Mouse (Mus musculus) CH12.LX (cell line): ENCODE data around the gene Lnx1. TPM values are rescaled to one million over a fixed set of nuclear protein-coding genes. Genes with fewer than 3 reads are reported as not detected.

ENCODE experiments used
- DNase-seq: peaks from one replicate; pipeline ENCODE4 v3.0.0-alpha.2; 2013; ENCODE audit errors: extremely low read depth
- H3K27ac ChIP-seq: 2 replicates; pipeline ENCODE4 v1.5.1; 2012; ENCODE audit warnings: low read depth, mild to moderate bottlenecking, control low read depth, moderate library complexity; ENCODE audit not compliant: insufficient read depth
- H3K27me3 ChIP-seq: replicated peaks from 2 replicates; pipeline ENCODE3; 2012; ENCODE audit warnings: inconsistent platforms
- H3K36me3 ChIP-seq, 2 experiments: replicated peaks in 1 of 2; 2 replicates each; pipeline versions ENCODE3 to v1.6.1; 2012; ENCODE audit warnings: inconsistent platforms in 1 of 2, low read length in 1 of 2, mild to moderate bottlenecking in 1 of 2, mixed read lengths in 1 of 2, moderate library complexity in 1 of 2; ENCODE audit not compliant: control insufficient read depth in 1 of 2, insufficient read depth in 1 of 2
- H3K4me1 ChIP-seq, 2 experiments: 2 replicates each; pipeline ENCODE4 v1.6.1; 2012; ENCODE audit warnings: inconsistent platforms in 1 of 2, moderate library complexity in 1 of 2; ENCODE audit not compliant: insufficient read depth in 2 of 2, control insufficient read depth in 1 of 2
- H3K4me2 ChIP-seq: 2 replicates; pipeline ENCODE4 v1.6.1; 2012; ENCODE audit warnings: low read depth, mild to moderate bottlenecking, control low read depth; ENCODE audit not compliant: poor library complexity, insufficient read depth, severe bottlenecking
- H3K4me3 ChIP-seq, 3 experiments: fragments of 150-350 bp in 1 of 3; sonication (generic) in 1 of 3; replicated peaks in 1 of 3; 2 replicates each; pipeline versions ENCODE3 to v1.5.1; 2011 to 2012; ENCODE audit warnings: low read depth in 2 of 3, low read length in 2 of 3, mild to moderate bottlenecking in 2 of 3, moderate library complexity in 2 of 3, control low read depth in 1 of 3, improper control_type of control experiment in 1 of 3, inconsistent platforms in 1 of 3, mixed read lengths in 1 of 3; ENCODE audit not compliant: poor library complexity in 1 of 3
- H3K79me2 ChIP-seq: replicated peaks from 2 replicates; pipeline ENCODE4 v1.6.1; 2012; ENCODE audit warnings: mild to moderate bottlenecking, moderate library complexity; ENCODE audit not compliant: control insufficient read depth, poor library complexity, insufficient read depth, severe bottlenecking; ENCODE audit errors: extremely low read depth
- H3K9ac ChIP-seq: 2 replicates; pipeline ENCODE4 v1.6.1; 2012; ENCODE audit warnings: low read depth, mild to moderate bottlenecking, control low read depth, moderate library complexity; ENCODE audit not compliant: insufficient read depth
- H3K9me3 ChIP-seq: replicated peaks from 2 replicates; pipeline ENCODE3; 2012; ENCODE audit warnings: low read length, inconsistent platforms, mixed read lengths
- BHLHE40 ChIP-seq: IDR thresholded peaks from 2 replicates; pipeline ENCODE4 v1.6.1; 2011; ENCODE audit warnings: mild to moderate bottlenecking, low read depth, low read length, improper control_type of control experiment
- CHD1 ChIP-seq: IDR thresholded peaks from 2 replicates; pipeline ENCODE4 v1.6.1; 2012; ENCODE audit warnings: low read depth, low read length, improper control_type of control experiment, inconsistent platforms
- CTCF ChIP-seq, 2 experiments: IDR thresholded peaks in 1 of 2; conservative IDR thresholded peaks in 1 of 2; 2 replicates each; pipeline ENCODE4 v1.5.1; 2011 to 2012; ENCODE audit warnings: low read depth in 2 of 2, low read length in 2 of 2, improper control_type of control experiment in 1 of 2, inconsistent platforms in 1 of 2, mild to moderate bottlenecking in 1 of 2, moderate library complexity in 1 of 2
- E2F4 ChIP-seq: IDR thresholded peaks from 2 replicates; pipeline ENCODE4 v1.6.1; 2011; ENCODE audit warnings: low read depth, low read length, improper control_type of control experiment; ENCODE audit not compliant: insufficient replicate concordance
- ELF1 ChIP-seq: IDR thresholded peaks from 2 replicates; pipeline ENCODE4 v1.6.1; 2014; ENCODE audit warnings: low read depth, mild to moderate bottlenecking, inconsistent platforms, low read length, improper control_type of control experiment
- EP300 ChIP-seq: IDR thresholded peaks from 2 replicates; pipeline ENCODE4 v1.6.1; 2011; ENCODE audit warnings: low read length, improper control_type of control experiment
- ETS1 ChIP-seq: conservative IDR thresholded peaks from 2 replicates; pipeline ENCODE4 v1.6.1; 2012; ENCODE audit warnings: low read depth, mild to moderate bottlenecking, inconsistent platforms, low read length, improper control_type of control experiment, moderate library complexity
- GABPA ChIP-seq: IDR thresholded peaks from 2 replicates; pipeline ENCODE4 v1.6.1; 2012; ENCODE audit warnings: low read depth, low read length, improper control_type of control experiment, inconsistent platforms; ENCODE audit not compliant: insufficient replicate concordance
- HCFC1 ChIP-seq: IDR thresholded peaks from 2 replicates; pipeline ENCODE4 v1.6.1; 2012; ENCODE audit warnings: low read depth, mild to moderate bottlenecking, inconsistent platforms, low read length, improper control_type of control experiment
- IRF4 ChIP-seq: IDR thresholded peaks from 2 replicates; pipeline ENCODE4 v1.6.1; 2014; ENCODE audit warnings: low read depth, mild to moderate bottlenecking, inconsistent platforms, low read length, improper control_type of control experiment
- JUN ChIP-seq: IDR thresholded peaks from 2 replicates; pipeline ENCODE4 v1.6.1; 2011; ENCODE audit warnings: low read depth, mild to moderate bottlenecking, low read length, improper control_type of control experiment, moderate library complexity; ENCODE audit not compliant: insufficient read depth
- JUND ChIP-seq: conservative IDR thresholded peaks from 2 replicates; pipeline ENCODE4 v1.6.1; 2011; ENCODE audit warnings: low read depth, low read length, improper control_type of control experiment
- MAFK ChIP-seq: IDR thresholded peaks from 2 replicates; pipeline ENCODE4 v1.6.1; 2011; ENCODE audit warnings: low read length, improper control_type of control experiment; ENCODE audit not compliant: insufficient replicate concordance
- MAX ChIP-seq: IDR thresholded peaks from 2 replicates; pipeline ENCODE4 v1.6.1; 2011; ENCODE audit warnings: low read length, improper control_type of control experiment
- MYC ChIP-seq: IDR thresholded peaks from 2 replicates; pipeline ENCODE4 v1.6.1; 2011; ENCODE audit warnings: low read depth, mild to moderate bottlenecking, improper control_type of control experiment, low read length
- NRF1 ChIP-seq: IDR thresholded peaks from 2 replicates; pipeline ENCODE4 v1.6.1; 2014; ENCODE audit warnings: low read depth, mild to moderate bottlenecking, inconsistent platforms, low read length, improper control_type of control experiment, moderate library complexity
- PAX5 ChIP-seq: IDR thresholded peaks from 2 replicates; pipeline ENCODE4 v1.6.1; 2012; ENCODE audit warnings: low read length, inconsistent platforms, mixed read lengths
- POLR2A ChIP-seq: IDR thresholded peaks from 2 replicates; pipeline ENCODE4 v1.6.1; 2011; ENCODE audit warnings: low read depth, mild to moderate bottlenecking, improper control_type of control experiment, low read length
- RCOR1 ChIP-seq: conservative IDR thresholded peaks from 2 replicates; pipeline ENCODE4 v1.6.1; 2012; ENCODE audit warnings: low read depth, mild to moderate bottlenecking, inconsistent platforms, low read length, improper control_type of control experiment
- SIN3A ChIP-seq: IDR thresholded peaks from 2 replicates; pipeline ENCODE4 v1.6.1; 2012; ENCODE audit warnings: low read length, improper control_type of control experiment, inconsistent platforms
- SMC3 ChIP-seq: IDR thresholded peaks from 2 replicates; pipeline ENCODE4 v1.6.1; 2011; ENCODE audit warnings: low read depth, low read length, improper control_type of control experiment
- TCF12 ChIP-seq: IDR thresholded peaks from 2 replicates; pipeline ENCODE4 v1.6.1; 2014; ENCODE audit warnings: low read depth, mild to moderate bottlenecking, inconsistent platforms, low read length, improper control_type of control experiment
- UBTF ChIP-seq: IDR thresholded peaks from 2 replicates; pipeline ENCODE4 v1.6.1; 2012; ENCODE audit warnings: low read depth, mild to moderate bottlenecking, inconsistent platforms, low read length, improper control_type of control experiment, moderate library complexity
- USF1 ChIP-seq: IDR thresholded peaks from 2 replicates; pipeline ENCODE4 v1.6.1; 2014; ENCODE audit warnings: low read depth, mild to moderate bottlenecking, inconsistent platforms, low read length, improper control_type of control experiment
- ZC3H11A ChIP-seq: IDR thresholded peaks from 2 replicates; pipeline ENCODE4 v1.6.1; 2012; ENCODE audit warnings: low read depth, mild to moderate bottlenecking, inconsistent platforms, low read length, improper control_type of control experiment
- ZKSCAN1 ChIP-seq: IDR thresholded peaks from 2 replicates; pipeline ENCODE4 v1.6.1; 2012; ENCODE audit warnings: low read depth, inconsistent platforms, low read length, improper control_type of control experiment, borderline replicate concordance
- dilution Hi-C: fragments of 300-500 bp; cut with MboI; formaldehyde crosslinking; loops from 2 replicates; pipeline ENCODE4 v1.14.3; 2020; ENCODE audit warnings: low sequenced_read_pairs; ENCODE audit not compliant: extremely low pct_unique_long_range_greater_than_20kb, extremely low pct_ligation_motif_present
- in situ Hi-C: fragments of 300-500 bp; cut with MboI; formaldehyde crosslinking; loops from 3 replicates; pipeline ENCODE4 v1.14.3; 2019; ENCODE audit warnings: low sequenced_read_pairs, low pct_ligation_motif_present, low pct_unique_long_range_greater_than_20kb, mixed read lengths
- polyA plus RNA-seq: library from polyadenylated mRNA; unstranded; fragments of >175 nt; gene quantifications from 2 replicates; pipeline ENCODE4 v1.2.1, GENCODE M21; 2012; ENCODE audit warnings: low read depth; ENCODE audit not compliant: insufficient read length
- total RNA-seq, 2 experiments: library from RNA; depleted of rRNA; stranded (reverse); fragments of 300-350 nt in 1 of 2; fragments of >200 nt in 1 of 2; gene quantifications; 2 replicates each; pipeline ENCODE4 v1.2.3; 2012 to 2014

The Lnx1 gene
- total and polyA plus RNA-seq, 3 experiments = 0.08 to 0.26 (median 0.16) TPM

DNA sequence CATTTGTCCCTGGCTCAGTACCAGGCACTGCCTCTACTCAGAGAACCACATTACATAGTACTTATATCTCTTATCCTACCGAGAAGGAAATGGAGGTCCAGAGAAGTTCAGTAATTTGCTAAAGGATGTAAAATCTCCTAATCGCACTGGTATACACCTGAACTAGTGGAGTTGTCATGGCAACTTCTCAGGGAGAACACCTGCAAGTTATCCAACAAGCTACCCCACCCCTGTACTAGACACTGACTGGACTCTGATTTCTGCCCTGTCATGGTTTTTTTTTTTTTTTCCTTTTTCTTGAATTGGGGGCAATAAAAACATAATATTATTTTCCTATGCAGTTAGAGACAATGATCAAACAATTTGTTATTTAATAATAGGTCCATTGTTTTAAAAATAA is 1.8 kb downstream of the Lnx1 start:
- Histone ChIP-seq H3K4me1 (peaks cover 2 to 17% of the 10 kb centered on the region in 2 experiments; a peak in 3 of 4 replicates), H3K9ac (no peak overlapping the region), H3K27ac (no peak overlapping the region), H3K27me3 (peaks cover 3% of the 10 kb centered on the region), H3K4me3 (no peak overlapping the region), H3K4me2 (no peak overlapping the region), H3K36me3 (no peaks in the 10 kb centered on the region), H3K9me3 (no peaks in the 10 kb centered on the region), H3K79me2 (no peaks in the 10 kb centered on the region)
- no peak for TF ChIP-seq EP300
- TF ChIP-seq MAX = no peak
- TF ChIP-seq SIN3A = no peak
- TF ChIP-seq TCF12 = no peak
- TF ChIP-seq MYC = no peak
- TF ChIP-seq PAX5 = no peak
- no peak for TF ChIP-seq POLR2A
- TF ChIP-seq CTCF (conservative IDR thresholded peaks at IDR 0.05 in 1 of 2, IDR thresholded peaks at IDR 0.05 in 1 of 2; ENCODE audit: low read depth in 2 of 2, low read length in 2 of 2) = no peak
- TF ChIP-seq JUN = no peak
- no peak for TF ChIP-seq IRF4
- TF ChIP-seq GABPA = no peak
- TF ChIP-seq ZKSCAN1 = no peak
- in situ Hi-C loops (no loop called here), dilution Hi-C loops (no loop called here)
- DNase-seq = no peak

DNA sequence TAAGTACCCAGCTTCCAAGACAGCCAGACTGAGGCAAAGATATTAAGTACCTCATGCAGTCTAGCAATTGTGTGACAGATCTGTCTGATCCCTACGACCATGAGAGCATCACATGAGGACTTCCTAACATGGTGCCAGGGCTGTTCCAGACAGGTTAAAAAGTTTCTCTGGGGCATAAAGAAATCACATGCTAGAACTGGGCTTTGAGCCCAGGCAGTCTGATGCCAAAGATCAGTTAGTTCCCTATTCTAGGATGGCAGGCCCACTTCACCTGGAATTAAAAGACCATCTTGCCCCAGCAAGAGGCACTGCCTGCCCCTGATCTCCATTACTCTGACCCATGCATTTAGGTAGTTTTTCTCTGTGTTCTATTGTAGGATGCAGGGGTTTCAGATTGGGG is 3.0 kb downstream of the Lnx1 start:
- H3K79me2 ChIP-seq = no peaks in the 10 kb centered on the region
- H3K36me3 ChIP-seq = no peaks in the 10 kb centered on the region
- no peak overlapping the region for H3K4me2 ChIP-seq
- peaks cover 2 to 15% of the 10 kb centered on the region in 2 experiments; a peak in 3 of 4 replicates for H3K4me1 ChIP-seq
- dilution Hi-C loops = no loop called here
- no peaks in the 10 kb centered on the region for H3K9me3 ChIP-seq
- TF ChIP-seq POLR2A (no peak), CHD1 (no peak), JUND (no peak), HCFC1 (no peak), ELF1 (no peak), TCF12 (no peak), ZKSCAN1 (no peak), ETS1 (no peak), BHLHE40 (no peak), ZC3H11A (no peak), MAFK (no peak), IRF4 (no peak), UBTF (no peak), NRF1 (no peak), RCOR1 (no peak), MYC (no peak), SMC3 (no peak), E2F4 (no peak), USF1 (no peak)
- TF ChIP-seq, all 38 proteins: peak for 0
- H3K9ac ChIP-seq = no peak overlapping the region
- H3K4me3 ChIP-seq = no peak overlapping the region
- H3K27ac ChIP-seq = no peak overlapping the region
- peaks cover 3% of the 10 kb centered on the region for H3K27me3 ChIP-seq
- in situ Hi-C loops = no loop called here
- DNase-seq = no peak
